Mouse (Mus musculus): ENCODE results near the gene Htt. TPM values are rescaled to one million over a fixed set of nuclear protein-coding genes. Genes with fewer than 3 reads are reported as not detected.

The Htt gene
- total RNA-seq, 2 experiments from 2014 or later: 79.2 to 82.5 TPM

DNA sequence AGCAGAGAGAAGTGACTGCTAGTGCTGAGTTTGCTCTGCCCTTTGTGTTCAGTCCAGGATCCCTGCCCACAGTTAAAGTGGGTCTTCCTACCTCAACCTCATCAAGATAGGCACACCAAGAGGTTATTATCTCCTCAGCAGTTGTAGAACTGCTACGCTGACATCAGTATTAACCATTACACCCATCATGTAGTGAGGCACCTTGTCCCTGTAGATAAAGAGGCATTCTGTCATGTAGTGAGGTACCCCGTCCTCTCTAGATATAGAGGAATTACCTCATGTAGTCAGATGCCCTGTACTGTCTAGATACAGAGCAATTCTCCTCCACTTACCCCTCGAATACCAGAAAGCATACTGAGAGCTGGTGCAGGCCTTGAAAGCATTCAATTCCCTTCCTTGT is 119.5 kb downstream of the Htt start:
- no peak for DNase-seq (ENCODE audit: low spot score in 2 of 2)
- intact Hi-C loops (cut with DNase I): no loop called here

GRCm38 (mm10) chr5:34885250-34885649 is 123.7 kb downstream of the Htt start:
- no peak for DNase-seq (ENCODE audit: low spot score in 2 of 2)
- intact Hi-C loops (cut with DNase I): no loop called here

DNA sequence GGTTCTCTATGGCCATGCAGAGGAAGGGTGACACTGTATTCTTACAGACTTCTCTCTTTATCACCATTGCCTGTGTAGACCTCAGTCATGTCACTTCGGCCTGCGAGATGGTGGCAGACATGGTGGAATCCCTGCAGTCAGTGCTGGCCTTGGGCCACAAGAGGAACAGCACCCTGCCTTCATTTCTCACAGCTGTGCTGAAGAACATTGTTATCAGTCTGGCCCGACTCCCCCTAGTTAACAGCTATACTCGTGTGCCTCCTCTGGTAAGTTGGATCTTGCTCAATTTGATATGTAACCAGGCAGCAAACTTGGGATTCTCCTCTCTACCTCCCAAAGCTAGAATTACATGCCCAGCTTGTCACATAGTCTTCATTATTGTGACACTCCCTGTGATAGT is 127.7 kb downstream of the Htt start:
- intact Hi-C loops (cut with DNase I): no loop called here
- DNase-seq (ENCODE audit: low spot score in 2 of 2): no peak

- no peak for DNase-seq (ENCODE audit: low spot score in 2 of 2)
- intact Hi-C loops (cut with DNase I): loop anchor here (10.0 kb wide), 1 partner anchor 232 kb away; the partner anchor contains the start of genes Grk4 and Nop14
These were observed 135.3 kb downstream of the Htt start for GRCm38 (mm10) chr5:34896697-34897453.

GRCm38 (mm10) chr5:34899787-34900469 is 138.4 kb downstream of the Htt start:
- peak in 1 of 2 experiments; percentile 28 for DNase-seq (ENCODE audit: low spot score in 2 of 2)
- intact Hi-C loops (cut with DNase I): loop anchor here (10.0 kb wide), 1 partner anchor 235 kb away; the partner anchor contains the start of genes Grk4 and Nop14

DNA sequence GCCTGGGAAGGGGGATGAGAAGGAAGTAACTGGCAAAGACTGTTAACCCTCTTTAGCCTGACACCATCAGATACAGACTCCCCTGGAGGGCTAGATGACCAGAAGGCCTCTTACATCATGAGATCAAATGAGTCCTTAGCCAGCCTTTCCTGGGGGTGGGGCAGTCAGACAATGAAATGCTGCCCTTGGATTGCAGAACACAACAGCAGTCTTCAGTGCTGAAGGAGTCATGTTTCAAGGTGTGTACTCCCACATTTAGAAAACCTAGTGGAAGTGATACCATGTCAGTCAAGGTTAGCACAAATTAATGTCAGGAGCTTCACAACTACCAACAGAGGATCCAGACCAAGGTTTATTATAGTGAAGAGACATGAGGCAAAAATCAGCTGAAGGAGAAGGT is 140.8 kb downstream of the Htt start:
- no peak for DNase-seq (ENCODE audit: low spot score in 2 of 2)
- intact Hi-C loops (cut with DNase I): no loop called here

DNA sequence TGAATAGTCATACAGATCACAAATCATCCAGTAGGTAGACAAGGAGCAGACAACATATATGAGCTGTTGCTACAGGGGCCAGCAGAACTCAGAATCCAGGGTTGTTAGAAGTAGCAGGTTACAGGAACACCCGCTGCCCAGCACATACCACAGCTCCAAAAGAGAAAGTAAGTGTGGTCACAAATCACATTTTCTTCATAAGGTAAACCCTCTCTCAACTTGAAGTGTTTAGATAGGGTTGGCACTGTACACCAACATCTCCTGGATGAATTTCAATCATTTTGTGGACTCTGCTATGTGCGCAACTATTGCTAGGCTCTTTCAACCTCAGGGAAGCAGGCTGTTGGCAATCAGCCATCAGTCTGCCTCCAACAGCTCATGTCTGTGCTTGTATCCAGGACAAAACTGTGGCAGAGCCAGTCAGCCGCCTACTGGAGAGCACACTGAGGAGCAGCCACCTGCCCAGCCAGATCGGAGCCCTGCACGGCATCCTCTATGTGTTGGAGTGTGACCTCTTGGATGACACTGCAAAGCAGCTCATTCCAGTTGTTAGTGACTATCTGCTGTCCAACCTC is 141.4 kb downstream of the Htt start:
- peak; percentile 36 for DNase-seq (ENCODE audit: low spot score in 2 of 2)
- intact Hi-C loops (cut with DNase I): no loop called here

DNA sequence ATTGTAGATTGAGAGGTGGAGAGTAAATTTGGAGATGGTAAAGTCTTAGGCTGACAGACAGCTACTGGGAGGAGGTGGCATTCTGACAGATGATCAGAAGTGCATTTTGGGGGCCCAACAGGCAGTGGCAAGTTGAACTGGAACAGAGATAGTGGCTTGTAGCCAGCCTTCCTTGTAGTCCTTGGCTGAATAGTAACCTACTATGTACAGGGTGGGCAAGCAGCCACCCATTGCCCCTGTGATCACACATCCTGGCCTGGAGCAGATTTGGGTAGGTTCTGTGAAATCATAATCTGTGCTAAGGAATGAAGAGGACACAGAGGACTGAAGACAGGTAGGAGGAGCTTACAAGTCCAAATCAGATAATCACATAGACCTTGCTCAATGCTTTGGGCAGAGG is 142.9 kb downstream of the Htt start:
- DNase-seq (ENCODE audit: low spot score in 2 of 2): no peak
- intact Hi-C loops (cut with DNase I): no loop called here

DNA sequence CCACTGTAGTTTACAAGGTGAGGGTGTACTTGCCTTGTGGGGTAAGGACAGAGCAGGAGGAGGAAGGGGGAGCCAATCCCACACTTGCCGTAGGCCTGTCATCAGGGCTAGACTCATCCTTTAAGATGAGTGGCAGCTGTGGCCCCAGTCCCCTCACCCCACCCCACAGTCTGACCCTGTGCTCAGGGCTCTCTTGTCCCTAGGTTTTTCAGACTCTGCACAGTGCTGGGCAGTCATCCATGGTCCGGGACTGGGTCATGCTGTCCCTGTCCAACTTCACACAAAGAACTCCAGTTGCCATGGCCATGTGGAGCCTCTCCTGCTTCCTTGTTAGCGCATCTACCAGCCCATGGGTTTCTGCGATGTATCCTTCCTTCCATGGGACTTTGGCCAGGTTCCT is 145.7 kb downstream of the Htt start:
- no peak for DNase-seq (ENCODE audit: low spot score in 2 of 2)
- intact Hi-C loops (cut with DNase I): no loop called here

DNA sequence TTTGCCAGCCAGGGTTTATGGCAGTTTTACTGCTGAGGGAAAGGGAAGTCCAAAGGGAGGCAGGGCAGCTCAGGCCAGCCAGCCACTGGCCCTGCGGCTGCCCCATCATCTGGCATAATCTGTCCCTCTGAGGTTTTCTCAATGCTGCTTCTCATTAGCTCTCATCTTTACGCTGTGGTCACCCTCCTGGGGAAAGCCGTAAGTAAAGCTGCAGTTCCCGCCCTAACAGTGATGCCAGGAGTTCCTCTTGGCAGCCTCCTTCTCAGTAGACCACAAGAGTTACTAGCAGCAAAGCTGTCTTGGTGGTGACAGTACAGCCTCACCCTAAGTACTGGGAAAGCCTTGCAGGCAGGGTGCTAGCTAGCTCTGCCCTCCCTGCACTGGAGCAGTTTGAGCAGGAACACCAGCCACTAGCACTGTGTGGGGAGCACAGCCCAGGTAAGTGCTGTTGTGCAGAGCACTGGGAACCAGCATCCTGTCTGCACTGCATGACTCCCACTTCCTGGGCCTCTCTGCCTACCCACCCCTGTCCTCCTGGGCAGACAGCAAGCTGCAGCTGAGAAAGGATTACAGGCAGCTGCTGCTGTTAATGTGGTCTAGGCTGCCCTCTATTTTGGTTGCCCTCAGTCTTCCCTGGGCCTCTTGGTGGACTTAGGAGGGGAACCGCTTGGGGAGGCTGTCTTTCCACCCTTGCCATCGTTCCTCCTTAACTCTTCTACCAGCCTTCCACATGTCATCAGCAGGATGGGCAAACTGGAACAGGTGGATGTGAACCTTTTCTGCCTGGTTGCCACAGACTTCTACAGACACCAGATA is 146.6 kb downstream of the Htt start, which contains the start of gene Msantd1:
TSS of gene Msantd1 (plus strand) at position 103 of the 816 bp plus-strand sequence.
- intact Hi-C loops (cut with DNase I): no loop called here
- no peak for DNase-seq (ENCODE audit: low spot score in 2 of 2)

GRCm38 (mm10) chr5:34908726-34909633 is 147.4 kb downstream of the Htt start:
- intact Hi-C loops (cut with DNase I): no loop called here
- no peak for DNase-seq (ENCODE audit: low spot score in 2 of 2)

GRCm38 (mm10) chr5:34909634-34910503 is 148.3 kb downstream of the Htt start:
- intact Hi-C loops (cut with DNase I): no loop called here
- no peak for DNase-seq (ENCODE audit: low spot score in 2 of 2)

DNA sequence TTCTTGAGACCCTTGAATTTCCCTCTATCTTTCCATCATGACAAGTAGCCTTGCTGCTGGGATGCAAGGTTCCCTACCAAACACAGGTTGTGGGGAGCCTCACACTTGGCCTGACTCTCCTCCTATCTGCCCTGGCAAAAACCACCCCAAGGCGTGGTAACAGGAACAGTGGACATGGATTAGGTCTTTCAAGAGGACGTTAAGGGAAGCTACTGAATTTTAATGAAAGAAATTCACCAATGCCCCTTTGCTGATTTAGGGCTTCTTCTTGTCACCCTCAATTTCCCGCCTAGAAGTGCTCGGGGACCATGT is 148.9 kb downstream of the Htt start:
- intact Hi-C loops (cut with DNase I): no loop called here
- DNase-seq (ENCODE audit: low spot score in 2 of 2): no peak

DNA sequence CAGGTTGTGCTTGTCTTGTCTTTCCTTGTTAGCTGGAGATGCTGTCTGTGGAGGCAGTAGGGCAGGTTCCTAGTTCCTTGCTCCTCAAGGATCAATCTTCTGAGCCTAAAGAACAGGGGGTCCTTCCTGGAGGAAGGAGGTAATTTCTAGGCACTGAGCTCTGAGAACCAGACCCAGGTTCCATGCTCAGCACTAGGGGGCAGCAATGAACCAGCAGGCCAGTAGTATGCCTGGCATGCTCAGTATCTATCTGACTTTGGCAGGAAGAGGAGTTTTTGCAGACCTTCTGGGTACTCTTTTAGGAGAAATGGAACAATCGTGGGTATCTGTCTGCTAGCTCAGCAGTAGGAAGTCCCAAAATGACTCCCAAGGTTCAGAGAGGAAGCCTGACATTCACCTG is 154.3 kb downstream of the Htt start:
- intact Hi-C loops (cut with DNase I): loop anchor here (1.0 to 5.0 kb wide), 2 partner anchors 112 to 128 kb away; no protein-coding TSS in a partner anchor
- DNase-seq (ENCODE audit: low spot score in 2 of 2): peak; percentile 81 to 87

DNA sequence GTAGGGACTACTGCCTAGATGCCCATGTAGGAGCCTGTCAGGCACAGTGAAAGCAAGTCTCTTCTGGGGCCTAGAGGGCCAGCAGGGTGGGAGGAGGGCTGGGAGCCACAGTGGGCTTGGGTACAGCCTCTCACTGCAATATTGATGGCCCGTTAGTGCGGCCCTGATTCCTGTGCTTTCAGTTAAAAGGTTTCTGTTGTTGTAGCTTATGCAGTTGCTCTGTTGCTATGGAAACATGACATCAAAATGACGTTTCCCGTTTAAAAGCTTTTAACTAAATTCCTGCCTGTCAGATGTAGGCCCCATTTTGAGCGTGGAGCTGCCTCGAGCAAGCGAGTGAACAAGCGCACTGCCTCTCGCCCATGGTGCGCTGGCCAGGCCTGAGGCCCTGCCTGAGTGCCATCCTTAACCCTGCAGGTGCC is 155.7 kb downstream of the Htt start:
- intact Hi-C loops (cut with DNase I): loop anchor here (5.0 kb wide), 1 partner anchor 110 kb away; no protein-coding TSS in a partner anchor
- DNase-seq (ENCODE audit: low spot score in 2 of 2): peak; percentile 41 to 63

GRCm38 (mm10) chr5:34918785-34919184 is 157.2 kb downstream of the Htt start:
- intact Hi-C loops (cut with DNase I): loop anchor here (5.0 kb wide), 1 partner anchor 109 kb away; no protein-coding TSS in a partner anchor

DNA sequence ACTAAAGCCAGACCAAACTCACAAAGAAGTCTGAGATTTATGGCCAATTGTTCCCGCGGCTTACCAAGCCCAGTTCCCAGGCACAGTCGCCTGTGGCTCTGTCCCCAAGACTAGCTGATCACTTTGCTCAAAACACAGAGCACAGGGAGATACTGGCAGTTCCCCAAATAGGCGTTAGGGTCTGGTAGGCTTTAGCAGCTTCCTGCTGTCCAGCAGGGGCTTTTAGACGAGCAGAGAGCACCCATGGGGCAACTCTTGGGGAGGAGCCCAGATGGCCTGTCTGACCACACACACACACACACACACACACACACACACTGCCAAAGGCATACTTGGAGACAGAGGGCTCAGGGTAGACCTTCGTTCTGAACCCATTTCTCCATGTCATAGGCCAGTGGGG is 161.0 kb downstream of the Htt start:
- intact Hi-C loops (cut with DNase I): no loop called here
- DNase-seq (ENCODE audit: low spot score in 2 of 2): no peak

More at GRCm38 (mm10) chr5:34918785-34919184, 157.2 kb downstream of the Htt start:
- no peak for DNase-seq (ENCODE audit: low spot score in 2 of 2)

GRCm38 (mm10) chr5:34923920-34924319 is 162.4 kb downstream of the Htt start:
- DNase-seq (ENCODE audit: low spot score in 2 of 2): no peak
- intact Hi-C loops (cut with DNase I): no loop called here
